Mouse (Mus musculus): ENCODE results near the gene Gm37240.
A peak's percentile ranks its signal among the peaks of the same experiment; 100 is the strongest.

Gm37240 gene

DNA sequence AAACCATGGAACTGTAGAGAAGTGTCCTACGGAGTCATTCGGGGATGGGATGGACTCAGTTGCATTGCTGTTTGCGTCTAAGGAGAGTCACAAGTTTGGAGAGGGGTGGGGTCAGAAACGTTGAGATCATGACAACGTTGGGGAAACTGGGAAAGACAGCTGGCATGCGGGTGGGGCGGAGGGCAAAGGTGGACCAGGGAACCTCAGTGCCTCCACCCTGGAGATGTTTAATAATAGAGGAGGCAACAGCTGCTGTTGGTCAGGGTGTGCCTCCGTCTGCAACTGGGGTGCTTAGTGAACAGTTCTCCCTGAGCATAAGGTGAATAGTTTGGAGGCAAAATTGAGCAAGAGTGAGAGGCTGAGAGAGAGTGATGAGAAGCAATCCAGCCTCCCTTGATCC lies 758.8 kb downstream of the Gm37240 start:
- no peak for DNase-seq (ENCODE audit: low spot score)

DNA sequence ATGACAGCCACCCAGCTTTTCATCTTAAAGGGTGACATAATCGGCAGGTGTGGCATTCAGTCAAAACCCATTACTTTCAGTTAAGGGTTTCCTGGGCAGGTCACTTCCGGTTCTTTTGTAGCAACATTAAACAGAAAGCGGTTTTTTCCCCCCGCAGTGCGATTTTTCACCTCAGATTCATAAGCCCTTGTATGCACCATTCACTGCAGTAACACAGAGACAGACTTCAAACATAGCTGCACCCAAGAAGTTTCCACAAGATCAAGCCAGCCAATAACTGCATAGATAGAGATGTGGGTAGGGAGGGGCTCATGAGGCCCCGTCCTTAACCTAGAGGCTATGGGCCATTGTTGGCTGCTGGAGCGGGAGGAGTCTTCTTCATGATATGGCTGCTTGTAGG lies 760.3 kb downstream of the Gm37240 start:
- peak; percentile 2 for DNase-seq (ENCODE audit: low spot score)

DNA sequence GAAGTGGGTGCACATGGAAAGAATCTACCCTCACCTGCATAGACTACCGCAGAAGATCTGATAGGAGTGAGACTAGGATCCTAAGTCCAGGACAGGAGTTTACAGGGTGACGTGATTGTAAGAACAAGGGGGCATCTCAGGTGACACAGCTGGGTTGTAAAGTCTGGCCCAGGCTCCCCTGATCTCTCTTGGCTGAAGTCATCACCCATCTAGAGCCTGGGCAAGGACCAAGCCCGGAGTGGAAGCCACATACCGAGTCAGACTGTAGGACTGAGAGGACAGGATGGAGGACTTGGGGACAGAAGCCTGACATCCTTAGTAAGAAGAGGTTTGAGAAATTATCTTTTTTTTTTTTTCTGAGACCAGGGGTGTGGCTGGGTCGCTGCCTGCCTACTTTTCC lies 761.8 kb downstream of the Gm37240 start:
- no peak for DNase-seq (ENCODE audit: low spot score)

DNA sequence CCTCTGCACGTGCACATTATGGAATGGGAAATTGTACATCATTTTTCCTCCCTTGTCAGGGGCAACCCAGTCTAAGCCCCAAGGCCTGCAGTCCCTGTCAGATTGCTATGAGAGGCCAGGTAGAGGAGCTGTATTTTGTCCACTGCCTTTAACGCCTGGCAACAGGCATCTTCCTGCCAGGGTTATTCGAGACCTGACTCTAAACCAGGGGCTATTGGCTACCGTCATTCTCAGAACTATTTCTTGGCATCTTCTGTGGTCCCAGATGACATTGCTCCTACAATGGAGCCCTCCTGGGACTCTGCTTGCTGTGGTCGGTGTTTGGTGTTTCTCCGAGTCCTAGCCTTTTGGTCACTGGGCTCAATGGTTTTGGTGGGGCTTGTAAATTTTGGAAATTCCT lies 762.4 kb downstream of the Gm37240 start:
- no peak for DNase-seq (ENCODE audit: low spot score)

DNA sequence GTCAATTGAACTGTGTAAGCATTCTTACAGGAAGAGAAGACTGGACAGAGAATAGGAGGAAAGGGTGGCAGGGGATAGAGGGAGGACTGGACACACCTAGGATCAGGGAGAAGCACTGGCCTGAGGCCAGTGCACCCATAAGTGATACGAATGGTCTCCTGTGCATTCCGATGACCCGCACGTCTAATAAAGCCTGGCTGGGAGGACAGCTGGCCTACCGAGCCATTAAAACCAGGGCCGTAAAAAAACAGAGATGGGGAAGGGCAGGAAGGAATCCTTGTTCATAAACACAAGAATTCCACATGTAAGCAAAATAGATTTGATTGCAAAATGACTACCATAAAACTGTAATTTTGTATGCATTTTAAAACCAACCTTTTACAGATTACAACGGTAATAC lies 762.9 kb downstream of the Gm37240 start:
- DNase-seq (ENCODE audit: low spot score): no peak

DNA sequence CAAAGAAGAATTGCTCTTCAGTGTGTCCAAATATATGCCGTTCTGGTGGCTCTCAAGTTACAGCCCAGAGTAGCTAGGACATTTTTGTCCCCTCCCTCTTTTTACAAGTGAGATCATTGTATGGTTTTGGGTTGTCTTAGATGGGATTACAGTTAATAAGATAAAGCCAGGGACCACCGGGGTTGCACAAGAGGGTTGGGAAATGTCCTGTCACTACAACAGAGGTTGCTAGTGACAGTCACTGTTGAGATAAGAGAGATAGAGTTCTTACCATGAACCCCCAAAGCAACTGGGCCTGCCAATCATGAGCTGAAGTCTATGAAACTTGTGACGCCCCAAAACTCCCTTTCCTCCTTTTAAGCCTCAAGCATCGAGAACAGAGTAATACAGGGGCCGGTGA lies 769.6 kb downstream of the Gm37240 start:
- no peak for DNase-seq (ENCODE audit: low spot score)

DNA sequence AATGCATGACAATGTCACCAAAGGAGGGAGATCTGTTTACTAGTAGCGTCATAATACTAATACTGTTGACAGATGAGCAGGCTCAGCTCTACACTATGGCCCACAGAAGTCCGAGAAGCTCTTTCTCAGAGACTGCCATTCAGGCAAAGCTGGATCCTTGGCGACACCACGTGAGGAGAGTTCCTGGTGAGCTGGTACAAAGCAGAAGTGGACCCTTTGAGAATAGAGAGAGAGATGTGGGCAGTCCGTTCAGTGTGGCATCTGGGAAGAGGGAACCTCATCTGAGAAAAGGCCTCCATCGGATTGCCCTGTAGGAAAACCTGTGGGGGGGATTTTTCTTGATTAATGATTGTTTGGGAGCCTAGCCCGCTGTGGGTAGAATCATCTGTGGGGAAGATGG lies 770.3 kb downstream of the Gm37240 start:
- DNase-seq (ENCODE audit: low spot score): no peak

GRCm38 (mm10) chr3:85115959-85116543 lies 771.3 kb downstream of the Gm37240 start:
- DNase-seq (ENCODE audit: low spot score): no peak

GRCm38 (mm10) chr3:85113565-85113964 lies 773.8 kb downstream of the Gm37240 start:
- DNase-seq (ENCODE audit: low spot score): no peak

DNA sequence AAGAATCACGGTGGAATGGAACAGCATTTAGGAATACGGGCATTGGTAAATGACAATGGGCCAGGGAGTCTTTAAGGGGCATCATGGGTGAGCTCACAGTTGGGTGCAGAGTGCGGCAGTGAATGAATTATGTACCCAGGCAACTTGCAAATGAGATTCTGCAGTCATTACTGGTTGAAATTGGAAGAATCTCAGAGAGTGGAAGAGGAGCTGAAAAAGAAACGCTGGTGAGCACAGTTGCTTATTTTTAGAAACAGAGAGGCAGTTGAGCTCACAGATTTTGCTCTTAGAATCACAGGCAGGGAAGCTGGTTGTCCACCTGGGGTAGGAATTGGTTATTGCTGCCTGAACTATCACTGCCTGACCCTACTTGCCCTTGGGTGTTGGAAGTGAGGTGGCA lies 776.6 kb downstream of the Gm37240 start:
- no peak for DNase-seq (ENCODE audit: low spot score)

DNA sequence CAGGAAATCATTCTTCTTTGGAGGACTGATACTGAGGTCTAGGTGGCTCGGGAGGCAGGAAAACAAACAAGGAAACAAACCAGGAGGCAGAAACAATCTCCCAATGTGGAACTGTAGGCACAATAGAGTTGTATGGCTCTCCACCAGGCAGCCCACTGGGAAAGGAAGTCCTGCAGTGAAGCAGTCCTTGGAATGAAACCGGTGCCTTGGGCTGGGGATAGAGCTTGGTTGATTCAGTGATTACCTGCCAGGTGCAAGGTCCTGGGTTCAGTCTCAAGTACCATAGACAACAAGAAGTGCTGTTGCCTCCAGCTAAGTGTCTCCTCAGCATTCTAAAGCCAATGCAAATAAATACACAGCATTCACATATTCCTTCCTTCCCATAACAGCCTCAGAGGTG lies 778.1 kb downstream of the Gm37240 start:
- DNase-seq (ENCODE audit: low spot score): no peak

GRCm38 (mm10) chr3:85108396-85108795 lies 778.9 kb downstream of the Gm37240 start:
- DNase-seq (ENCODE audit: low spot score): no peak

GRCm38 (mm10) chr3:85106956-85107355 lies 780.4 kb downstream of the Gm37240 start:
- no peak for DNase-seq (ENCODE audit: low spot score)

DNA sequence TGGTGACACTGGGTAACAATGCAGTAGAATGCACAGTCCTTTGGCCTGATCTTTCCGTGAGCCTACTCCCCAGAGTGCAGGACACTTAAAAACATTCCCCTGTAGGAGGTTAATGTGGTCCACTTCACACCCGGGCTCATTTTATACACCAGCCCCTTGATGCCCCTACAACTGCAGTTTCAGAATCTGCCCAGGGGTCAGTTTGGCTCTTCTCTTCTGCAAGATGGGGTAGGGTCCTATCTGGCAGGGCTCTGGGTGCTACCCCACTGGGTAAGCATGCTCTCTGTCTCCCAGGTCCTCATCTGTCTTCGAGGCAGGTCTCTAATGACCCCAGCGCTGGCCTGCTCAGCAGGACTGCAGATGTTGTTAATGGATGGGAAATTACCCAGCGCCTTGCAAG lies 783.0 kb downstream of the Gm37240 start:
- DNase-seq (ENCODE audit: low spot score): no peak

DNA sequence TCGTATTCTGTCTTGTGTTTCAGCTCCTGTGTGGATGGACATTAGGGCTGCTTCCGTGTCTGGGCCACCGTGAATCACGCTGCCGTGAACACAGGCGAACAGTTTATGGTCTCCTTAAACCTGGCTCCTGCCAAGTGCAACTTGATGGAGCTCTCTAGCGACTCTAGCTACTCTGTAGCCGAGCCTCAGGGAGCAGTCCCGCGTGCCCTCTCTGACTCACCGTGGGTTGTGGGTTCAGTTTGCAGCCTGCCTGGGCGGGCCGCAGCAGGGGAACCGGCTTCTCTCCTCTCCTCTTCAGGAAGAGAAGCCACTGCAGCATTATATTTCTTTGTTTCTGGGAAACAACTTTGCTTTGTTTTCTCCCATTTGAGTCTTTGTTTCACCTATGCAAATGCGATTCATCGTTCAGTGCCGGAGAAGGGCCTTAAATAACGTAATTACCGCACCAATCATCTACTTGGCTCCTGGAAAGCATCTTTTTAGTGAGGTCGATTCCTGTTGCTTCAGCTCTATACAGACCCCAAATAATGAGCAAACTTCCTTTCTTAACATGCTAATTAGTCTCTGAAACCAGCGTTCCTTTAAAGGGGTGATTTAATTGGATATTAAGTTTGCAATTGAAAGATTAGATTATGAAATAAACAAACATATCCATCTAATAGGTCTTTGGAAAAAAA lies 806.3 kb downstream of the Gm37240 start:
- DNase-seq (ENCODE audit: low spot score): no peak

DNA sequence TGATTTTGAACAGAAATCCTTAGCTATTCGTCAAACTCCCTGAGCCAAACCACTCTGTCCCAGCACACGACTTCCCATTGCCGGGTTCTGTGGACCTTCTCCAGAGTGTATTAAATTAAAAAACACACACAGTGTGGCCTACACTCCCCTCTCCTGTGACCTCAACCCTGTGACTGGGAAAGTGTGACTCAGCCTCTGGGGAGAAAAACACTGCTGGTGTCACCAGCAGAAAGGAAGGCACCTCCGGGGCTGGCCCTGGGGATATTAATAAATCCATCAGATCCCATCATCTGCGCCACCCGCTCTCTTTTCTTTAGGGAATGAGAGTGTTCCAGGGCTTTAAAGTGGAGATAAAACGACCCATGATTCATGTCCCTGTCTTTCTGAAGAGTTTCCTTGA lies 823.2 kb downstream of the Gm37240 start:
- no peak for DNase-seq (ENCODE audit: low spot score)

DNA sequence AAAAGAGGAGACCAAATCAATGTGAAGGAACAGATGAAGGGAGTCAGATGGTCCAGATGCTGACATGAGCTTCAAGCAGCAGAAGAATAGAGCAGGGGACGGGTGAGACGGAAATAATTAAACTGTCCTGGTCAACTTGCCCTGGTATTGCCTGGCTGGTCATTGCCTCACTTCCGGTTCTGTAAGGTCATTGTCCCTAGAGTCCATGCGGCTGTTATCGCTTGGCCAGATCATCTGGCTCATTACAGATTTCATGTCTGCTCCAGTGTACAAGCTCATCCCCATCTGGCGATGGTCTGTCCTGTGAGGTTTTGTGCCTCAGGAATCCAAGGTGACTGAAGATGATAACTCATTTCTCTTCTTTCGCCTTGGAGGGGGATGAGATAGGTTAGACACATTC lies 827.2 kb downstream of the Gm37240 start:
- DNase-seq (ENCODE audit: low spot score): no peak

GRCm38 (mm10) chr3:85057245-85057644 lies 830.1 kb downstream of the Gm37240 start:
- no peak for DNase-seq (ENCODE audit: low spot score)

- no peak for DNase-seq (ENCODE audit: low spot score)
Observed at GRCm38 (mm10) chr3:85053526-85053925, 833.8 kb downstream of the Gm37240 start.

DNA sequence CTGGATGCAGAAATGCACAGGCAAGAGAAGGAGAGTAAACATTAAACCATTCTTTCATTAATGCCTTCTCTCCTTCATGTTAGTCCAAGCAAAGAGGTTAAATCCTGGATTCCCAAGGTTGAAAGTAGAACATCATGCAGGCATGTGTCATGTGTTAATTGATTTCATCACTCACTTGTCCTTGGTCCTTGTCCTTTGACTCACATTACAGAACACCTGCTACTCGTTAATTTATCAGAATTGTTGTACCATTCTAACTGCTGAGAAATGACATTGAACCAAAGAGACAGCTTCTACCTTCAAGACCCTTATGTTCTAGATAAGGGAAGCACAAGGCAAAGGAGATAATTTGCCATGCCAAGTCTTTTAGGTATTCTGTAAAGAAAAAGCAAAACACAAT lies 835.1 kb downstream of the Gm37240 start:
- no peak for DNase-seq (ENCODE audit: low spot score)

DNA sequence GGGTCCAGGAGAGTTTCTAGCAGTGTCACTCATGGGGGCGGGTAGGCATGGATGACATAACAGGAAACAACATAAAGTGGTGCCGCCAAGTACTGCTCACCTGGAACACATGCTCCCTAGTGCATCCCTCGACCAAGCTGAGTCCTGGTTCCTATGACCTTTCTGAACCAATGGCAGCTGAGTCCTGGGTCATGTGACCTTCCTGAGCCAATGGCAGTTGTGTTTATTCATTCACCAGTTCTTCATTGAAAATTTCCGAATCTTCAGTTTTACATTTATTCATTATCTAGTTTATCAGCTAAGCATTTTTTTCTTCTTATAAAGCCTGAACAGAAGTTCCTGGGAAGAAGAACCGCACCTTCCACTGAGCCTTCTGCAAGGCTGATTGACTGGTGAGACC lies 838.7 kb downstream of the Gm37240 start:
- no peak for DNase-seq (ENCODE audit: low spot score)

DNA sequence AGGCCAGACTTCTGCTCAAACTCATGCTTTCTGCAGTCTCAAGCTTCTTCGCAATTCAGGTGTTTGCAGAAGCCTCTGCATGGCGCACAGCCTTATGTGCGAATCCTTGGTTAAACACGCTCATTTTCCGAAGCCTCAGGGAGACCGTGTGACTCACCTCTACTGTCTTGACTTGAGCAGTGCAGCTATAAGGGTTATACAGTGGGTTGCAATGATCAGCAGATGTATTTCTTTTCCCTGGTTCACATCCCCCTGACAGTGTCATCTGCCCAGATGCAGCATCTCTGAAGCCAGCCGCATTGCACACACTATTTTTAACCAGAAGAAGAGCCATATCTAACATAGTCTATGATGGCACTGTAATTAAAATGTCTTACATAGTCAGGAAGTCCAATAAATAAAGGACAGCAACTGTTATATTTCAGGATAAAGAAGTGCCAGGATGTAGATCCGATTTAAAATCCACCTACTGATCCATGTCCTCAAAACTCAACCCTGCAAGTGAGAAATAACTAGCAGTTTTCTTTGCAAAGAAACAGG lies 843.6 kb downstream of the Gm37240 start:
- no peak for DNase-seq (ENCODE audit: low spot score)

DNA sequence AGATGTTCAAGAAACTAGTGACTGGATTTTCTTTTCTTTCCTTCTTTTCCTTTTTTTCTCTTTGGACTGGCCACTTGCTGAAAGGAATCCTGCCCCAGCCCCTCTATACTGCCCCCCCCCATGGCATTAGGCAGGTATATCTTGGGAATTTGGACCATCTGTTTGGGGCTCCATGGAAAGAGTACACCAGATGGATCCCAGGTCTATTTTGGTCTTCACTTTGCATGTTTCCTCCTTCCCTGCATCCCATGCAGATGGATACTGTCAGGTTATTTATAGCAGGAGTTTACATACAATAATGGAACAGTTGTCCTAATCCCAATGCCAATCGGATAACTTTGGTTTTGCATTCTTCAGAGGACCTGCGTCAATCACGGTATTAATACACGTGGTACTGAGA lies 845.2 kb downstream of the Gm37240 start:
- no peak for DNase-seq (ENCODE audit: low spot score)

- peak; percentile 42 for DNase-seq (ENCODE audit: low spot score)
Observed at GRCm38 (mm10) chr3:85029141-85029540, 858.2 kb downstream of the Gm37240 start.

Data from lung, postnatal 25 days (tissue).